Mouse (Mus musculus) heart, postnatal 0 days (tissue): ENCODE data around the gene Naaladl2.

Source experiments
- CTCF ChIP-seq: IDR thresholded peaks from 2 replicates; pipeline ENCODE4 v1.5.1; 2016; ENCODE audit warnings: antibody characterized with exemption, control low read depth, low read depth
- EP300 ChIP-seq: IDR thresholded peaks from 2 replicates; pipeline ENCODE4 v1.6.1; 2016; ENCODE audit warnings: antibody characterized with exemption, low read depth

DNA sequence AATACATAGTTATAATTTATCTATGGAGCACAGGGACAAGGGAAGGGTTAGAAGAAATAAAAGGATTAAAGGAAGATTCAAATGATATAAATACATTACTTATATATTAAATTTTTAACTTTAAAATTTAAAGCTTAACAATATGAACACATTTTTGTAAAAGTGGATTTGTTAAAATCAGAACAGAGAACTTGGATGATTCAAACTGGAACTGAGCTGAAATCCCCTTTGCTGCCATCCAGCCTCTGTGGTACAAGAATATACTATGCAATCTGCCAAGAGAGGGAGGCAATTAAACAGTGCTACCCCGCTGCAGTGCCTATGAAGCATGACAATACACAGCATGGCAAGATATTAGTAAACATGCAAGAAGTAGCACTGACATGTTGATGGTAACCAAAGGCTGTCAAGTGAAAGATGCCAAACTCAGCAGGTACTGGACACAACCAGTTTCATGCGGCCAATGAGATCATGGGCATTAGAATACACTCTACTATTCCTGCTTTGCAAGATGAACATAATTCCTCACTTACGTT is 238.6 kb downstream of the Naaladl2 start:
- TF ChIP-seq CTCF (no peak), EP300 (no peak)
